Mouse (Mus musculus) gastrocnemius, postnatal 4 days (tissue): Measurements from ENCODE around the gene Rsl1. TPM values are rescaled to one million over a fixed set of nuclear protein-coding genes. Genes with fewer than 3 reads are reported as not detected.
"Not testable (repeated sequence)": the region's sequence is repeated elsewhere in the genome, so short reads cannot be mapped to it uniquely, and the experiment has no call there.

Experiments
- DNase-seq, 2 experiments: peaks; one replicate each; pipeline ENCODE4 v3.0.0; 2021 to 2022; ENCODE audit warnings: low spot score in 2 of 2, mixed read lengths in 2 of 2
- long read RNA-seq, 2 experiments: library from polyadenylated mRNA; stranded (forward); transcript quantifications; one replicate each; pipeline ENCODE4 v2.0.0; 2021
- total RNA-seq, 2 experiments: library from RNA; stranded (reverse); gene quantifications; 2 replicates each; pipeline ENCODE4 v1.2.3; 2021

Gene Rsl1
- 1 to 10 TPM; 1.8 to 2.4 TPM for total RNA-seq
- long read RNA-seq, experiment 1: 0 reads
- long read RNA-seq, experiment 2, partial matches to known transcripts: 1 of 2 reads
- long read RNA-seq, experiment 2, other reads (novel, unspliced or antisense): 1 of 2 reads

- DNase-seq: peak; percentile 30 to 59
Measured at GRCm38 (mm10) chr13:67172991-67173722, at the start of gene Rsl1. TSS of gene Rsl1 (plus strand) at chr13:67173182.

GRCm38 (mm10) chr13:67124460-67124859 lies 48.5 kb upstream of the Rsl1 start:
- DNase-seq: no peak

- DNase-seq: not testable (repeated sequence)
Measured at GRCm38 (mm10) chr13:67127507-67127906, 45.5 kb upstream of the Rsl1 start.

- DNase-seq: peak in 1 of 2 experiments; percentile 69
Measured at GRCm38 (mm10) chr13:67128038-67128721, 44.8 kb upstream of the Rsl1 start.

- DNase-seq: not testable (repeated sequence)
Measured at GRCm38 (mm10) chr13:67166122-67166521, 6.9 kb upstream of the Rsl1 start.

- DNase-seq: no peak
Measured at GRCm38 (mm10) chr13:67173723-67174055, 707 bp downstream of the Rsl1 start.

- DNase-seq: peak; percentile 23 to 35
Measured at GRCm38 (mm10) chr13:67194340-67194894, 21.4 kb downstream of the Rsl1 start, which contains the start of gene Zfp455. TSS of gene Zfp455 (plus strand) at chr13:67194506.

GRCm38 (mm10) chr13:67201656-67202055 lies 28.7 kb downstream of the Rsl1 start:
- DNase-seq: no peak

GRCm38 (mm10) chr13:67214015-67214607 lies 41.1 kb downstream of the Rsl1 start:
- no peak for DNase-seq

Other genes with a start within 250 kb of the Rsl1 start
- gene Zfp712, start 112.0 kb upstream of the Rsl1 start, total RNA-seq: 1 to 10 TPM; 1.5 to 1.8 TPM
- 1 to 10 TPM; 1.3 to 1.7 TPM for gene Zfp708, start 75.2 kb upstream of the Rsl1 start, total RNA-seq
- gene Gm28557, start 64.6 kb upstream of the Rsl1 start, total RNA-seq: 1 to 10 TPM; 2.0 to 2.3 TPM
- gene Rslcan18, start 56.9 kb upstream of the Rsl1 start, total RNA-seq: under 1 TPM; 0.15 to 0.26 TPM
- gene Zfp759, start 51.5 kb upstream of the Rsl1 start, total RNA-seq: 1 to 10 TPM; 2.8 to 3.4 TPM
- gene Zfp455, start 21.3 kb downstream of the Rsl1 start, total RNA-seq: 1 to 10 TPM in 1 of 2 experiments, under 1 TPM in 1; 0.81 to 1.1 TPM
- 1 to 10 TPM; 2.4 to 2.9 TPM for gene Zfp458, start 105.3 kb downstream of the Rsl1 start, total RNA-seq
- 1 to 10 TPM; 1.1 TPM for gene Zfp457, start 133.3 kb downstream of the Rsl1 start, total RNA-seq
- 1 to 10 TPM; 1.7 to 2.7 TPM for gene Zfp595, start 159.4 kb downstream of the Rsl1 start, total RNA-seq
- gene Gm28044, start 187.4 kb downstream of the Rsl1 start, total RNA-seq: 1 to 10 TPM in 1 of 2 experiments, under 1 TPM in 1; 0.93 to 1.5 TPM
- 1 to 10 TPM; 1.3 to 1.5 TPM for gene Zfp953, start 187.4 kb downstream of the Rsl1 start, total RNA-seq
- not detected for gene Gm28041, start 202.6 kb downstream of the Rsl1 start, total RNA-seq
- under 1 TPM; 0.47 to 0.61 TPM for gene Zfp456, start 202.6 kb downstream of the Rsl1 start, total RNA-seq
- gene Zfp429, start 226.6 kb downstream of the Rsl1 start, total RNA-seq: 1 to 10 TPM; 2.0 to 2.4 TPM
- gene Zfp459, start 248.2 kb downstream of the Rsl1 start, total RNA-seq: under 1 TPM; 0.49 to 0.86 TPM